Mouse (Mus musculus) embryonic facial prominence, embryonic 15.5 days (tissue): ENCODE data around the gene Sema4c. TPM values are rescaled to one million over a fixed set of nuclear protein-coding genes. Genes with fewer than 3 reads are reported as not detected.
A peak's percentile ranks its signal among the peaks of the same experiment; 100 is the strongest.

Source experiments
- ATAC-seq: fragments of 200-750 bp; cut with Nextera tagmentation; 2 replicates; pipeline ENCODE4 v1.8.0; 2017; ENCODE audit warnings: low read depth, moderate TSS enrichment; ENCODE audit not compliant: insufficient number of reproducible peaks, low FRiP score, low TSS enrichment
- H3K27ac ChIP-seq: fragments of 300-500 bp; sonication (generic); replicated peaks from 2 replicates; pipeline ENCODE4 v1.5.1; 2015; ENCODE audit warnings: mild to moderate bottlenecking, inconsistent platforms
- H3K27me3 ChIP-seq: fragments of 300-500 bp; sonication (generic); 2 replicates; pipeline ENCODE4 v1.6.1; 2015; ENCODE audit warnings: inconsistent platforms
- H3K36me3 ChIP-seq: fragments of 300-500 bp; sonication (generic); 2 replicates; pipeline ENCODE4 v1.6.1; 2015; ENCODE audit warnings: mild to moderate bottlenecking, inconsistent platforms
- H3K4me1 ChIP-seq: fragments of 300-500 bp; sonication (generic); 2 replicates; pipeline ENCODE4 v1.6.1; 2015; ENCODE audit warnings: inconsistent platforms
- H3K4me2 ChIP-seq: fragments of 300-500 bp; sonication (generic); replicated peaks from 2 replicates; pipeline ENCODE4 v1.6.1; 2015; ENCODE audit warnings: mild to moderate bottlenecking, inconsistent platforms
- H3K4me3 ChIP-seq: fragments of 300-500 bp; sonication (generic); replicated peaks from 2 replicates; pipeline ENCODE4 v1.5.1; 2015; ENCODE audit warnings: mild to moderate bottlenecking, inconsistent platforms
- H3K9ac ChIP-seq: fragments of 300-500 bp; sonication (generic); 2 replicates; pipeline ENCODE4 v1.6.1; 2015; ENCODE audit warnings: inconsistent platforms
- H3K9me3 ChIP-seq: fragments of 300-500 bp; sonication (generic); replicated peaks from 2 replicates; pipeline ENCODE4 v1.6.1; 2016; ENCODE audit warnings: inconsistent platforms
- WGBS: fragments of 180-500 bp; shearing (Covaris S2); methylation state at CpG from one replicate; pipeline ENCODE4 v1.1.7; 2015; 5-methylcytosine and 5-hydroxymethylcytosine counted together
- polyA plus RNA-seq: library from polyadenylated mRNA; unstranded; fragments of >200 nt; fragmentation: Nextera tagmentation; extraction: Ambion mirVana; gene quantifications from 2 replicates; pipeline ENCODE4 v1.2.1, GENCODE M21; 2015

The Sema4c gene
- polyA plus RNA-seq, 1 experiment from 2014 or later, result 18.6 TPM

DNA sequence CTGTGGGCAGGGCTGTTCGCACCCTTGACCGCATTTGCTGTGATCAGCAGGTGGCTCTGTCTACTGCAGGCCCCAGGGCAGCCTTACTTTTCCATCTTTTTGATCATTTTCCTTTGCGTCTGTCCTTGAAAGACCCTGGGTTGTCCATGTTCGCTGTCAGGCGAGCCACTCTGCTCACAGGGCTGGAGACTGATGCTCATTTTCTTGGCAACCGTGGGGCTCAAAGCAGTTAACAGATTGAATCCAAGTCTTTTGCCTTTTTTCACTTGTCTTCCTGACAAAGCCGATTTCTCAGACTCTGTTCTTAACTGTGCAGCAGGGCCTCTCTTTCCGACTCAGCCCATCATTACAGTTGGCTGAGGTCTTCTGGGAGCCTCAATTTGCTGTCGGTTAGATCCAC lies 32.5 kb upstream of the Sema4c start:
- Histone ChIP-seq H3K4me2 (no peak overlapping the region), H3K4me3 (no peak overlapping the region), H3K27me3 (no peaks in the 10 kb centered on the region), H3K27ac (peak overlapping the region; percentile 81; the same call in 1 of the 2 replicates), H3K4me1 (peaks cover 48% of the 10 kb centered on the region), H3K36me3 (no peaks in the 10 kb centered on the region), H3K9me3 (no peaks in the 10 kb centered on the region), H3K9ac (no peak overlapping the region)
- ATAC-seq, result no peak
- WGBS, result 51% methylated on average over 9 of the region's 9 CpGs

DNA sequence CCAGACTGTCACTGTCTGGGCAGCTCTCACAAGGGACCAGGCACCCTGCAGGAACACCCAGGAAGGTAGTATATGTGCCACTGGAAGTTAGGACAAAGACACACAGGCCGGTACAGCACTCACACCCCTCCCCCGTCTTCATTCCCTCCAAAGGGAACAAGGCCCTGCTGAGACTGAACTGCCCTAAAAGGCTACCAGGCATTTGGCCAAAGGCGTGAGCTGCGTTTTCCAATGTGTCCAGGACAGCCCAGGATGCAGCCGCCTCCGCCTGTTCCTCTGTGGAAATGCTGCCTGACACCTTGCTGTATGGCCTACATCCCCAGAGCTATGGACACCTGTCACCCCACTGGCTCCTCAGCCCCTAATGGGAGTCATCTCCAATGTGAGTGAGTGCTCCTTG lies 31.3 kb upstream of the Sema4c start:
- Histone ChIP-seq H3K4me2 (no peak overlapping the region), H3K4me1 (peaks cover 40% of the 10 kb centered on the region), H3K9ac (no peak overlapping the region), H3K27me3 (no peaks in the 10 kb centered on the region), H3K9me3 (no peaks in the 10 kb centered on the region), H3K27ac (peak overlapping the region; percentile 81), H3K36me3 (no peaks in the 10 kb centered on the region), H3K4me3 (no peak overlapping the region)
- WGBS, result 64% methylated on average over 6 of the region's 6 CpGs
- no peak for ATAC-seq

DNA sequence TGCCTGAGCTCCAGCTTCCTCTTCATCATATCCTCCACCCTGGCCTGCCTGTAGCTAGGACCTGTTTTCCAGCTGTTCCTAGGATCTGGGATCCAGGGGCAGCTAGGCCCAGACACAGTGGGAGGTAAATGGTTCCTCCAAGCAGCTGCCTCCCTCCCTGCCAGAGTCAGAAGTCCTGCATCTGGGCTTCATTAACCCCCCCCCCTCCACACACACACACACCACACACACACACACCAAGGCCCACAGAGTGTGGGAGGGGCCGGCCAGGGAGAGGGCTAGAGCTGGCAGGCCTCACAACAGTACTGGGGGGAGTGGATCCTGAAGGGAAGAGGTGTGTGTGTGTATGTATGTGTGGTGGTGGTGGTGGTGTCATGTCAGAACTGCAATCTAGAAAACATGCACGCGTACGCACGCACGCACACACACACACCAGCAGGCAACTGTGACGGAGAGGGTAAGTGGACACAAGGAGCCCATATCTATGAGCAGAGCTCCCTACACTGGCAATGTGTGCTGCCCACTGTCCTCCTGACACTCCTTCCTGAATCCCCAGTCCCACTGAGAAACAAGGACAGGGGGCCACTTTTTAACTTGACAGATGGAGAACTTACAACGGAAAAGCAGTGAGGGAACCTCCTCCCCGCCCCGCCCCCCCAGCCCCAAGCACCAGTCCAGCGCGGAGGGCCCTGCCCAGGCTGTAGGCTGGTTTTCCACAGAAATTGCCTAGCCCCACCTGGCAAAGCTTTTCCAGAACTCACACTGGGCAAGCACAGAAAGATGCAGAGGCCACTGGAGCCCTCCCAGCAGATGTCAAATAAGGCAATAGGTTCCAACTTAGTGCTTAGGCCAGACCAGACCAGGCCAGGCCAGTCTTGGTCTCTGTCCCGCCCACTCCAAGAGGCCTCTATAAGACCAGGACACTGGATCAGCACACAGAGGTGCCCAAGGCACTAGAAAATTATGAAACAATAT lies 30.6 kb upstream of the Sema4c start:
- Histone ChIP-seq H3K9me3 (no peaks in the 10 kb centered on the region), H3K4me2 (0 out of 2 replicates have a peak overlapping the region, but pooled peaks have one; percentile 8), H3K27ac (peak overlapping the region; percentile 81), H3K27me3 (no peaks in the 10 kb centered on the region), H3K4me1 (peaks cover 42% of the 10 kb centered on the region), H3K36me3 (no peaks in the 10 kb centered on the region), H3K9ac (no peak overlapping the region), H3K4me3 (no peak overlapping the region)
- ATAC-seq, result peak; percentile 87
- 33% methylated on average over 13 of the region's 13 CpGs for WGBS

DNA sequence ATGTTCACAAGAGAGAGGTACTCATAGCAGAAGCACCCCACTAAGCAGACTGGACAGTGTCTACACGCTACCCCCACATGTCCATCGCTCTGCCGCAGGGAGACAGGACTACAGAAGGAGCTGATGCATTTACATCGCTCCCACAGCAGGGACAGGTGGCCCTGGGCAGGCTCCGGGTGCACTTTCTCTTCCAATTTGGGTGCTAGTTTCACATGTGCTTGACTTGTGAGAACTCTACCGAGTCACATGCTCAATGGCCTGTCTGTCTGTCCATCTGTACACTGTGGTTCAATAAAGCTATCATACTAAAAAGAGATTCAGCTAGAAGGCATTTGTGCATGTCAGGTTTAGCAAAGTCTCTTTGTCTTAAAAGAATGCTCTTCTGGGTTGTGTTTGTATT lies 29.7 kb upstream of the Sema4c start:
- Histone ChIP-seq H3K9ac (no peak overlapping the region), H3K4me1 (peaks cover 46% of the 10 kb centered on the region), H3K27me3 (no peaks in the 10 kb centered on the region), H3K27ac (peak overlapping the region; percentile 81), H3K9me3 (no peaks in the 10 kb centered on the region), H3K36me3 (no peaks in the 10 kb centered on the region), H3K4me3 (no peak overlapping the region), H3K4me2 (no peak overlapping the region)
- WGBS, result 86% methylated on average over 6 of the region's 6 CpGs
- ATAC-seq, result no peak

- Histone ChIP-seq H3K4me1 (peaks cover 55% of the 10 kb centered on the region), H3K36me3 (no peaks in the 10 kb centered on the region), H3K27ac (no peak overlapping the region), H3K27me3 (no peaks in the 10 kb centered on the region), H3K4me3 (no peak overlapping the region), H3K9me3 (no peaks in the 10 kb centered on the region), H3K4me2 (no peak overlapping the region), H3K9ac (no peak overlapping the region)
- WGBS, result 31% methylated on average over 4 of the region's 4 CpGs
- ATAC-seq, result no peak
These were observed 28.1 kb upstream of the Sema4c start for GRCm38 (mm10) chr1:36586288-36586687.

GRCm38 (mm10) chr1:36583408-36584116 lies 25.4 kb upstream of the Sema4c start:
- Histone ChIP-seq H3K4me2 (no peak overlapping the region), H3K36me3 (no peaks in the 10 kb centered on the region), H3K4me3 (no peak overlapping the region), H3K27me3 (no peaks in the 10 kb centered on the region), H3K9ac (no peak overlapping the region), H3K27ac (no peak overlapping the region), H3K9me3 (no peaks in the 10 kb centered on the region), H3K4me1 (peaks cover 54% of the 10 kb centered on the region)
- 60% methylated on average over 8 of the region's 8 CpGs for WGBS
- no peak for ATAC-seq

DNA sequence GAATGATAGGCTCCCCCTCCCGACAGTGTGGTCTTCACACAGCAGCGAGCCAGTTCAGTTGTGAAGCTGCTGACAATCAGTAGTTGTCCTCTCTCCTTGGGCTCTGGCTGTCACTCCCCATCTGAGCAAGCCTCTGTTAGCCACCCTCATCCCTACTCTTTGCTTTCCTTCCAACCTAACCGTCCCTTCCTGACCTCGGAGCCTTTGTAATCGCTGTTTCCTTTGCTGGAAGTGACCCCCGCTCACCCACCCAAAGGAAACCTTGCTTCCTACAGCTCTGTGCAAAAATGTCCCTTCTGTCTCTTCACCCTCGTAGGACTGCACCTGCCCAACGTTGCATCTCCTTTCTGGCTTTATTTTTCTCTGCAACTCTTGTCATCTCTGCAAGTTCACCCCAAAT lies 24.1 kb upstream of the Sema4c start:
- no peak overlapping the region for H3K9ac ChIP-seq
- H3K36me3 ChIP-seq, result no peaks in the 10 kb centered on the region
- no peak overlapping the region for H3K4me3 ChIP-seq
- 0 out of 2 replicates have a peak overlapping the region, but pooled peaks have one; percentile 34 for H3K27ac ChIP-seq
- 72% methylated on average over 8 of the region's 8 CpGs for WGBS
- ATAC-seq, result no peak
- H3K9me3 ChIP-seq, result no peaks in the 10 kb centered on the region
- H3K4me1 ChIP-seq, result peaks cover 44% of the 10 kb centered on the region
- H3K27me3 ChIP-seq, result no peaks in the 10 kb centered on the region
- H3K4me2 ChIP-seq, result no peak overlapping the region

DNA sequence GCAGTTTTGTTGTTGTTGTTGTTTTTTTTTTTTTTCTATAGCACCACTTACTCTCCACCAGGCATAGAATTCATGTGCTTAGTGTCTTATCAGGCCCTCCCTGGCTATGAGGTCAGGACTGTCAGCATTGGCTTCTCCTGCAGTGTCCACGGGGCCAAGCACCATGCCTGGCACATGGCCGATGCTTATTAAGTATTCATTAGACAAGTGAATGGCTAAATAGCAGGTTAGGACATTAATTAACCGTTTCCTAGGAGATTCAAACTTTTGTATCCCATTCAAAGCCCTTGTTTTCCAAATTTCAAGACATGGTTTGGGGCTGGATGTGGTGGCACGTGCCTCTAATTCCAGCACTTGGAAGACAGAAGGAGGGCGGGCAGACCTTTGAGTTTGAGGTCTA lies 23.1 kb upstream of the Sema4c start:
- Histone ChIP-seq H3K27ac (peak overlapping the region; percentile 91), H3K9me3 (no peaks in the 10 kb centered on the region), H3K36me3 (no peaks in the 10 kb centered on the region), H3K4me1 (peaks cover 50% of the 10 kb centered on the region), H3K4me3 (no peak overlapping the region), H3K27me3 (no peaks in the 10 kb centered on the region), H3K4me2 (no peak overlapping the region), H3K9ac (no peak overlapping the region)
- ATAC-seq, result no peak
- 78% methylated on average over 5 of the region's 5 CpGs for WGBS

GRCm38 (mm10) chr1:36580384-36581207 lies 22.4 kb upstream of the Sema4c start:
- Histone ChIP-seq H3K4me2 (peak overlapping the region; percentile 52), H3K36me3 (no peaks in the 10 kb centered on the region), H3K27ac (peak overlapping the region; percentile 91), H3K9me3 (no peaks in the 10 kb centered on the region), H3K9ac (0 out of 2 replicates have a peak overlapping the region, but pooled peaks have one; percentile 16), H3K4me3 (peak overlapping the region; percentile 20), H3K4me1 (peaks cover 57% of the 10 kb centered on the region), H3K27me3 (no peaks in the 10 kb centered on the region)
- WGBS, result 2% methylated on average over 17 of the region's 17 CpGs
- ATAC-seq, result peak; percentile 88

- Histone ChIP-seq H3K27me3 (no peaks in the 10 kb centered on the region), H3K27ac (peak overlapping the region; percentile 91), H3K36me3 (no peaks in the 10 kb centered on the region), H3K9ac (no peak overlapping the region), H3K9me3 (no peaks in the 10 kb centered on the region), H3K4me2 (peak overlapping the region; percentile 52), H3K4me1 (peaks cover 62% of the 10 kb centered on the region), H3K4me3 (peak overlapping the region; percentile 20)
- ATAC-seq, result peak; percentile 52
- 13% methylated on average over 6 of the region's 6 CpGs for WGBS
These were observed 21.8 kb upstream of the Sema4c start for GRCm38 (mm10) chr1:36579974-36580383.
